Mouse (Mus musculus): ENCODE measurements around the gene Ptges. TPM values are rescaled to one million over a fixed set of nuclear protein-coding genes. Genes with fewer than 3 reads are reported as not detected.

Gene Ptges
- polyA plus RNA-seq, 1 experiment: 12.3 TPM

GRCm38 (mm10) chr2:30864968-30865381 lies 64.7 kb downstream of the Ptges start:
- Histone ChIP-seq H3K27me3 (ENCODE audit: control insufficient read depth, insufficient read depth, low read length) (peaks cover 4% of the 10 kb centered on the region; the same call in 1 of the 2 replicates), H3K36me3 (ENCODE audit: control insufficient read depth, insufficient read depth, low read length) (no peaks in the 10 kb centered on the region), H3K27ac (ENCODE audit: control insufficient read depth, insufficient read depth, low read length) (no peak overlapping the region), H3K4me3 (ENCODE audit: control insufficient read depth, insufficient read depth, low read length) (no peak overlapping the region), H3K4me1 (replicated peaks; ENCODE audit: control insufficient read depth, insufficient read depth, low read length) (no peaks in the 10 kb centered on the region)
- DNase-seq: no peak
- no peak for TF ChIP-seq CTCF (IDR thresholded peaks at IDR 0.05; ENCODE audit: borderline replicate concordance, control insufficient read depth, extremely low read depth, insufficient read depth, low read length, poor library complexity)
- no peak for TF ChIP-seq POLR2A (IDR thresholded peaks at IDR 0.05; ENCODE audit: control insufficient read depth, extremely low read depth, insufficient read depth, low read length, poor library complexity)
- WGBS: 6% methylated on average over 35 of the region's 35 CpGs

GRCm38 (mm10) chr2:30863574-30863973 lies 66.1 kb downstream of the Ptges start:
- WGBS: 81% methylated on average over 9 of the region's 9 CpGs
- DNase-seq: no peak

GRCm38 (mm10) chr2:30862081-30862480 lies 67.6 kb downstream of the Ptges start:
- no peak for TF ChIP-seq CTCF (IDR thresholded peaks at IDR 0.05; ENCODE audit: borderline replicate concordance, control insufficient read depth, extremely low read depth, insufficient read depth, low read length, poor library complexity)
- no peak for TF ChIP-seq POLR2A (IDR thresholded peaks at IDR 0.05; ENCODE audit: control insufficient read depth, extremely low read depth, insufficient read depth, low read length, poor library complexity)
- H3K4me3 ChIP-seq (ENCODE audit: control insufficient read depth, insufficient read depth, low read length): no peak overlapping the region
- peaks cover 4% of the 10 kb centered on the region; the same call in 1 of the 2 replicates for H3K27me3 ChIP-seq (ENCODE audit: control insufficient read depth, insufficient read depth, low read length)
- 75% methylated on average over 4 of the region's 4 CpGs for WGBS
- no peak overlapping the region for H3K27ac ChIP-seq (ENCODE audit: control insufficient read depth, insufficient read depth, low read length)
- no peak for DNase-seq
- H3K36me3 ChIP-seq (ENCODE audit: control insufficient read depth, insufficient read depth, low read length): no peaks in the 10 kb centered on the region
- no peaks in the 10 kb centered on the region for H3K4me1 ChIP-seq (replicated peaks; ENCODE audit: control insufficient read depth, insufficient read depth, low read length)

More at GRCm38 (mm10) chr2:30863574-30863973, 66.1 kb downstream of the Ptges start:
- H3K36me3 ChIP-seq (ENCODE audit: control insufficient read depth, insufficient read depth, low read length): no peaks in the 10 kb centered on the region
- H3K27ac ChIP-seq (ENCODE audit: control insufficient read depth, insufficient read depth, low read length): no peak overlapping the region
- no peak for TF ChIP-seq CTCF (IDR thresholded peaks at IDR 0.05; ENCODE audit: borderline replicate concordance, control insufficient read depth, extremely low read depth, insufficient read depth, low read length, poor library complexity)
- peaks cover 4% of the 10 kb centered on the region; the same call in 1 of the 2 replicates for H3K27me3 ChIP-seq (ENCODE audit: control insufficient read depth, insufficient read depth, low read length)
- H3K4me1 ChIP-seq (replicated peaks; ENCODE audit: control insufficient read depth, insufficient read depth, low read length): no peaks in the 10 kb centered on the region
- no peak overlapping the region for H3K4me3 ChIP-seq (ENCODE audit: control insufficient read depth, insufficient read depth, low read length)

GRCm38 (mm10) chr2:30859782-30860181 lies 69.9 kb downstream of the Ptges start:
- no peaks in the 10 kb centered on the region for H3K4me1 ChIP-seq (replicated peaks; ENCODE audit: control insufficient read depth, insufficient read depth, low read length)
- no peak overlapping the region for H3K4me3 ChIP-seq (ENCODE audit: control insufficient read depth, insufficient read depth, low read length)
- 0 out of 2 replicates have a peak, but pooled peaks cover 1% of the 10 kb centered on the region for H3K27me3 ChIP-seq (ENCODE audit: control insufficient read depth, insufficient read depth, low read length)
- DNase-seq: no peak
- H3K36me3 ChIP-seq (ENCODE audit: control insufficient read depth, insufficient read depth, low read length): no peaks in the 10 kb centered on the region
- no peak overlapping the region for H3K27ac ChIP-seq (ENCODE audit: control insufficient read depth, insufficient read depth, low read length)
- 82% methylated on average over 5 of the region's 5 CpGs for WGBS
- TF ChIP-seq POLR2A (IDR thresholded peaks at IDR 0.05; ENCODE audit: control insufficient read depth, extremely low read depth, insufficient read depth, low read length, poor library complexity) (no peak), CTCF (IDR thresholded peaks at IDR 0.05; ENCODE audit: borderline replicate concordance, control insufficient read depth, extremely low read depth, insufficient read depth, low read length, poor library complexity) (no peak)

- Histone ChIP-seq H3K36me3 (ENCODE audit: control insufficient read depth, insufficient read depth, low read length) (no peaks in the 10 kb centered on the region), H3K4me3 (ENCODE audit: control insufficient read depth, insufficient read depth, low read length) (no peak overlapping the region), H3K27me3 (ENCODE audit: control insufficient read depth, insufficient read depth, low read length) (no peaks in the 10 kb centered on the region), H3K4me1 (replicated peaks; ENCODE audit: control insufficient read depth, insufficient read depth, low read length) (no peaks in the 10 kb centered on the region), H3K27ac (ENCODE audit: control insufficient read depth, insufficient read depth, low read length) (no peak overlapping the region)
- 84% methylated on average over 6 of the region's 6 CpGs for WGBS
- TF ChIP-seq POLR2A (IDR thresholded peaks at IDR 0.05; ENCODE audit: control insufficient read depth, extremely low read depth, insufficient read depth, low read length, poor library complexity) (no peak), CTCF (IDR thresholded peaks at IDR 0.05; ENCODE audit: borderline replicate concordance, control insufficient read depth, extremely low read depth, insufficient read depth, low read length, poor library complexity) (no peak)
- DNase-seq: no peak
Measured at GRCm38 (mm10) chr2:30857076-30857475, 72.6 kb downstream of the Ptges start.

- DNase-seq: no peak
- Histone ChIP-seq H3K27me3 (ENCODE audit: control insufficient read depth, insufficient read depth, low read length) (no peaks in the 10 kb centered on the region), H3K4me1 (replicated peaks; ENCODE audit: control insufficient read depth, insufficient read depth, low read length) (no peaks in the 10 kb centered on the region), H3K4me3 (ENCODE audit: control insufficient read depth, insufficient read depth, low read length) (no peak overlapping the region), H3K27ac (ENCODE audit: control insufficient read depth, insufficient read depth, low read length) (no peak overlapping the region), H3K36me3 (ENCODE audit: control insufficient read depth, insufficient read depth, low read length) (no peaks in the 10 kb centered on the region)
- 56% methylated on average over 20 of the region's 20 CpGs for WGBS
- TF ChIP-seq POLR2A (IDR thresholded peaks at IDR 0.05; ENCODE audit: control insufficient read depth, extremely low read depth, insufficient read depth, low read length, poor library complexity): no peak
- TF ChIP-seq CTCF (IDR thresholded peaks at IDR 0.05; ENCODE audit: borderline replicate concordance, control insufficient read depth, extremely low read depth, insufficient read depth, low read length, poor library complexity): no peak
Measured at GRCm38 (mm10) chr2:30852771-30853313, 76.8 kb downstream of the Ptges start.

- no peak overlapping the region for H3K4me3 ChIP-seq (ENCODE audit: control insufficient read depth, insufficient read depth, low read length)
- no peak overlapping the region for H3K27ac ChIP-seq (ENCODE audit: control insufficient read depth, insufficient read depth, low read length)
- DNase-seq: no peak
- H3K4me1 ChIP-seq (replicated peaks; ENCODE audit: control insufficient read depth, insufficient read depth, low read length): no peaks in the 10 kb centered on the region
- peaks cover 3% of the 10 kb centered on the region; the same call in 1 of the 2 replicates for H3K27me3 ChIP-seq (ENCODE audit: control insufficient read depth, insufficient read depth, low read length)
- no peaks in the 10 kb centered on the region for H3K36me3 ChIP-seq (ENCODE audit: control insufficient read depth, insufficient read depth, low read length)
- TF ChIP-seq POLR2A (IDR thresholded peaks at IDR 0.05; ENCODE audit: control insufficient read depth, extremely low read depth, insufficient read depth, low read length, poor library complexity) (no peak), CTCF (IDR thresholded peaks at IDR 0.05; ENCODE audit: borderline replicate concordance, control insufficient read depth, extremely low read depth, insufficient read depth, low read length, poor library complexity) (no peak)
- WGBS: 50% methylated on average over 6 of the region's 6 CpGs
Measured at GRCm38 (mm10) chr2:30850581-30850980, 79.1 kb downstream of the Ptges start.

Data from thymus, adult 2 months (tissue).